Mouse (Mus musculus) lung, embryonic 14.5 days (tissue): ENCODE results near the gene Ccdc12. TPM values are rescaled to one million over a fixed set of nuclear protein-coding genes. Genes with fewer than 3 reads are reported as not detected.
A peak's percentile ranks its signal among the peaks of the same experiment; 100 is the strongest.

Experiments
- ATAC-seq: fragments of 200-750 bp; cut with Nextera tagmentation; 2 replicates; pipeline ENCODE4 v1.8.0; 2017; ENCODE audit warnings: mild to moderate bottlenecking, moderate TSS enrichment, moderate library complexity; ENCODE audit not compliant: insufficient read depth
- DNase-seq: peaks from one replicate; pipeline ENCODE4 v3.0.0-alpha.2; 2015
- H3K27ac ChIP-seq: fragments of 300-500 bp; sonication (generic); 2 replicates; pipeline ENCODE4 v1.5.1; 2014; ENCODE audit warnings: low read depth, mild to moderate bottlenecking, moderate library complexity
- H3K27me3 ChIP-seq: fragments of 300-500 bp; sonication (generic); 2 replicates; pipeline ENCODE4 v1.6.1; 2014; ENCODE audit warnings: low read length, control low read depth; ENCODE audit not compliant: insufficient read depth
- H3K36me3 ChIP-seq: fragments of 300-500 bp; sonication (generic); 2 replicates; pipeline ENCODE4 v1.6.1; 2014; ENCODE audit warnings: control low read depth; ENCODE audit not compliant: insufficient read depth
- H3K4me1 ChIP-seq: fragments of 300-500 bp; sonication (generic); 2 replicates; pipeline ENCODE4 v1.6.1; 2014; ENCODE audit warnings: antibody characterized with exemption, control low read depth; ENCODE audit not compliant: insufficient read depth
- H3K4me2 ChIP-seq: fragments of 300-500 bp; sonication (generic); 2 replicates; pipeline ENCODE4 v1.6.1; 2014; ENCODE audit warnings: mild to moderate bottlenecking
- H3K4me3 ChIP-seq: fragments of 300-500 bp; sonication (generic); 2 replicates; pipeline ENCODE4 v1.5.1; 2014; ENCODE audit warnings: low read depth, low read length
- H3K9ac ChIP-seq: fragments of 300-500 bp; sonication (generic); 2 replicates; pipeline ENCODE4 v1.6.1; 2014
- H3K9me3 ChIP-seq: fragments of 300-500 bp; sonication (generic); 2 replicates; pipeline ENCODE4 v1.6.1; 2016; ENCODE audit warnings: low read depth, low read length, control low read depth
- CTCF ChIP-seq: IDR thresholded peaks from 2 replicates; pipeline ENCODE4 v1.5.1; 2016; ENCODE audit warnings: antibody characterized with exemption, low read depth
- WGBS: fragments of 180-500 bp; shearing (Covaris S2); extraction: QIAGEN DNeasy Blood & Tissue Kit; methylation state at CpG from one replicate; pipeline ENCODE4 v1.1.7; 2014; 5-methylcytosine and 5-hydroxymethylcytosine counted together
- polyA plus RNA-seq: library from polyadenylated mRNA; unstranded; fragments of >200 nt; fragmentation: Nextera tagmentation; extraction: Ambion mirVana; gene quantifications from 2 replicates; pipeline ENCODE4 v1.2.1, GENCODE M21; 2014

The Ccdc12 gene
- polyA plus RNA-seq, 1 experiment from 2014 or later: 155 TPM

GRCm38 (mm10) chr9:110644295-110644694 lies 12.0 kb upstream of the Ccdc12 start:
- Histone ChIP-seq H3K9ac (no peak overlapping the region), H3K4me2 (no peak overlapping the region), H3K27me3 (no peaks in the 10 kb centered on the region), H3K9me3 (no peaks in the 10 kb centered on the region), H3K4me3 (no peak overlapping the region), H3K27ac (no peak overlapping the region), H3K4me1 (no peaks in the 10 kb centered on the region), H3K36me3 (no peaks in the 10 kb centered on the region)
- no peak for TF ChIP-seq CTCF
- ATAC-seq: no peak
- DNase-seq: no peak
- 80% methylated on average over 10 of the region's 10 CpGs for WGBS

- H3K4me3 ChIP-seq: no peak overlapping the region
- ATAC-seq (no peak), DNase-seq (no peak)
- no peak overlapping the region for H3K9ac ChIP-seq
- no peak overlapping the region for H3K4me2 ChIP-seq
- no peaks in the 10 kb centered on the region for H3K27me3 ChIP-seq
- no peaks in the 10 kb centered on the region for H3K9me3 ChIP-seq
- no peaks in the 10 kb centered on the region for H3K4me1 ChIP-seq
- H3K27ac ChIP-seq: no peak overlapping the region
- WGBS: 66% methylated on average over 9 of the region's 9 CpGs
- H3K36me3 ChIP-seq: no peaks in the 10 kb centered on the region
- TF ChIP-seq CTCF: no peak
Observed at GRCm38 (mm10) chr9:110645219-110645618, 11.1 kb upstream of the Ccdc12 start.

GRCm38 (mm10) chr9:110649775-110650174 lies 6.5 kb upstream of the Ccdc12 start:
- Histone ChIP-seq H3K27me3 (peaks cover 23% of the 10 kb centered on the region), H3K4me3 (no peak overlapping the region), H3K27ac (no peak overlapping the region), H3K9ac (no peak overlapping the region), H3K4me2 (no peak overlapping the region), H3K4me1 (peaks cover 6% of the 10 kb centered on the region; the same call in 1 of the 2 replicates), H3K36me3 (no peaks in the 10 kb centered on the region), H3K9me3 (no peaks in the 10 kb centered on the region)
- DNase-seq (no peak), ATAC-seq (no peak)
- TF ChIP-seq CTCF: no peak

GRCm38 (mm10) chr9:110651931-110652722 lies 4.2 kb upstream of the Ccdc12 start:
- Histone ChIP-seq H3K9ac (no peak overlapping the region; the same call in 1 of the 2 replicates), H3K27me3 (peaks cover 27% of the 10 kb centered on the region), H3K36me3 (no peaks in the 10 kb centered on the region), H3K27ac (no peak overlapping the region; the same call in 1 of the 2 replicates), H3K4me2 (peak overlapping the region; percentile 94), H3K4me3 (peak overlapping the region; percentile 59; the same call in 1 of the 2 replicates), H3K9me3 (no peaks in the 10 kb centered on the region), H3K4me1 (peaks cover 10% of the 10 kb centered on the region; the same call in 1 of the 2 replicates)
- DNase-seq: peak; percentile 75
- WGBS: 22% methylated on average over 13 of the region's 13 CpGs
- ATAC-seq: no peak
- peak; percentile 60 for TF ChIP-seq CTCF

- H3K27me3 ChIP-seq: peaks cover 27% of the 10 kb centered on the region
- H3K9me3 ChIP-seq: no peaks in the 10 kb centered on the region
- ATAC-seq: no peak
- 14% methylated on average over 14 of the region's 14 CpGs for WGBS
- H3K4me2 ChIP-seq: peak overlapping the region; percentile 94
- DNase-seq: no peak
- H3K36me3 ChIP-seq: no peaks in the 10 kb centered on the region
- no peak for TF ChIP-seq CTCF
- peak overlapping the region; percentile 61 for H3K9ac ChIP-seq
- no peak overlapping the region; the same call in 1 of the 2 replicates for H3K27ac ChIP-seq
- H3K4me3 ChIP-seq: peak overlapping the region; percentile 59
- peaks cover 16% of the 10 kb centered on the region for H3K4me1 ChIP-seq
Observed at GRCm38 (mm10) chr9:110652963-110653654, 3.2 kb upstream of the Ccdc12 start.

- peak; percentile 82 for ATAC-seq
- peak within 1 kb of the TSS; percentile 61 for H3K9ac ChIP-seq
- H3K4me3 ChIP-seq: peak within 1 kb of the TSS; percentile 59
- H3K27me3 ChIP-seq: peaks cover 27% of the 10 kb centered on the region
- H3K36me3 ChIP-seq: no peaks in the 10 kb centered on the region
- H3K9me3 ChIP-seq: no peaks in the 10 kb centered on the region
- under 1% methylated on average over 73 of the region's 75 CpGs for WGBS
- H3K4me1 ChIP-seq: peaks cover 16% of the 10 kb centered on the region
- no peak for TF ChIP-seq CTCF
- peak within 1 kb of the TSS; percentile 54; the same call in 1 of the 2 replicates for H3K27ac ChIP-seq
- H3K4me2 ChIP-seq: peak within 1 kb of the TSS; percentile 94
- peak; percentile 94 for DNase-seq
Observed at GRCm38 (mm10) chr9:110653655-110654461, 2.4 kb upstream of the Ccdc12 start, which contains the start of gene Nbeal2. Nbeal2 (minus strand) TSS chr9:110654161.
